Mouse (Mus musculus): ENCODE measurements around the gene C130026I21Rik.
"Not testable (repeated sequence)": the region's sequence is repeated elsewhere in the genome, so short reads cannot be mapped to it uniquely, and the experiment has no call there.

Gene C130026I21Rik

DNA sequence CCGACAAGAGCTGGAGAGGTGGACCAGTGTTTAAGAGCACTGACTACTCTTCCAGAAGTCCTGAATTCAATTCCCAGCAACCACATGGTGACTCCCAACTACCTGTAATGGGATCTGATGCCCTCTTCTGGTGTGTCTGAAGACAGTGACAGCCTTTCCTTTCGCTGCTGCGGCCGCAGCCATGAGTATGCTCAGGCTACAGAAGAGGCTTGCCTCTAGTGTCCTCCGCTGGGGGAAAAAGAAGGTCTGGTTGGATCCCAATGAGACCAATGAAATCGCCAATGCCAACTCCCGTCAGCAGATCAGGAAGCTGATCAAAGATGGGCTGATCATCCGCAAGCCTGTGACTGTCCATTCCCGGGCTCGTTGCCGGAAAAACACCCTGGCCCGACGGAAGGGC lies 258.4 kb downstream of the C130026I21Rik start:
- not testable (repeated sequence) for DNase-seq

DNA sequence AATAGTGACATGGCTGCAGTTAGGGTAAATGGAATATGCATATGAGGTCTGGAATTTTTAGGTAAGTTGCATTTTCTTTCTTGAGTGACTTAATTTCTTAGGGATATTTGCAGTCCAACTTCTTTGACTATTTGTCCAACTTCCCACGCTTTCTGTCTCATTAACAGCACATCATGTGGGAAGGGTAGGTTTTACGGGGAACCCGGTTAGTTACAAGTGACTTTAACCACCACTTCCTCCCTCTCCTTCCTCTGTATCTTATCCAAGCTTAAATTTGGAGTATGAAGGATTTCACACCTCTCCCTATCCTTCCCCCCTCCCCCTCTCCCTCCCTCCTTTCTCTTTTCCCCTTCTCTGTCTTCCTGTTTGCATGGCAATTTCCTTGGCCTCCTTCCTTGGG lies 259.4 kb downstream of the C130026I21Rik start:
- not testable (repeated sequence) for DNase-seq

GRCm38 (mm10) chr1:85007737-85008136 lies 262.6 kb downstream of the C130026I21Rik start:
- DNase-seq: not testable (repeated sequence)

- not testable (repeated sequence) for DNase-seq
Measured at GRCm38 (mm10) chr1:84999241-84999640, 271.1 kb downstream of the C130026I21Rik start.

DNA sequence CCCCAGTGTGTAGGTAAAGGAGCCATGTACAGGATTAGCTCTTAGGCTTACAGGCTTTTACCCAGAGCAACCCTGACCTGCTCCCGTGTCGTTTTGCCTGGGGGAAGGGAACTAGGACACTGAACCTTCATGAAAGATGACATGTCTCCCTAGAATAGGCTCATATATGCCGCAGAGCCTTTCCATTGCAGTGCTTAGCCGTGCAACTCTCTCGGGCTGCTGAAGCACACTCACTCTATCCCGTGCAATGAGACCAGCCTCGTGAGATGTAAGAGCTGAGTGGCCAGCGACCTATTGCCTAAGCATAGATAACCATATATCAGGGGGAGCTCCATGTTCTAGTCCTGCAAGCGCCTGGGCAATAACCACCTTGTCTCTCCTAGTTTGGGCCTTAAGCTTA lies 274.1 kb downstream of the C130026I21Rik start:
- not testable (repeated sequence) for DNase-seq

GRCm38 (mm10) chr1:84994461-84994860 lies 275.9 kb downstream of the C130026I21Rik start:
- not testable (repeated sequence) for DNase-seq

DNA sequence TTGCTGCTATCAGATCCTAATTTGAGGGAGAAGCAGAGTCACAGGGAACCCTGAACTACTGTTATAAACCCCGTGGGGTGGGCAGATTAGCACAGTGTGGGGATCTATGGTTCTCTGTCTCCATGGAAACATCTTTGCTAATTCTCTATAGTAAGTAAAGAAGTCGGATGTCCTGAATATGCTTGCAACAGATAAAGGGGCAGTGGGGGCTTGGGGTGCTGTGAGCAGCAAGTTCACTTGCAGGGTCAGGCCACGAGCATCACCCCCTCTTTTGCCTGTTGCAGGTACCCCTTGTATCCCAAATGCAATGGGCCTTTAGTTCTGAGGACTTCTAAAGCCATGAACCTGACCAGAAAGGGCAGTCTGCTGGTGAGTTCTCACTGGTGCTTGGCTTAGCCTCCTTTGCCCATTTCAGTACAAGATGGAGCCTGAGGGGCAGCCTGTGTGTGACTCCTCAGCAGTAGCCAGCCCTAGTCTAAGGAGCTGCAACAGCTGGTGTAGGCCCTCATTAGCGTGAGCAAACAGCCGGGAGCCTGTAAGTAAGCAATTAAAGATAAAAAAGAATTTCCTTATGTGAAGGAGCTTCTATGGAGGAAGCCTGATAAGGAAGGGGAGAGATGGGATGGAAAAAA lies 276.6 kb downstream of the C130026I21Rik start:
- not testable (repeated sequence) for DNase-seq

GRCm38 (mm10) chr1:84993235-84993634 lies 277.1 kb downstream of the C130026I21Rik start:
- not testable (repeated sequence) for DNase-seq

DNA sequence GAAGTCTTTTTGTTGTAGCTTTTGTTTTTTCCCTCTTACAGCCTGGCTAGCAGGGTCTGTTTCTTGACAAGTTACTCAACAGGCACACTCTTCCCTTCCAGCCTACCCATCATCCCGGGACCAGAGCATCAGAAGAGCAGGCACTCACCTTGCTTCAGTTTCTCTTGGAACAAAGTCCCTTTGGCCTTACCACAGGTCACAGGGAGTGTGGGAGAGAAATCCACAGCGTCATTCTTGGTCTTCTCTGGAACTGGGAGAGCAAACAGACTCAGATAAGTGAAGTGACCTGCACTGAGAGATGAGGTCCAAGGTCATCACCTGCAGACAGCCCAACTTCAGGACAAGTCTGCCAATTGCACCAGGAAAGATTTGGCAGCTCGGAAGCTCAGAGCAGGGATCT lies 277.5 kb downstream of the C130026I21Rik start:
- DNase-seq: not testable (repeated sequence)

DNA sequence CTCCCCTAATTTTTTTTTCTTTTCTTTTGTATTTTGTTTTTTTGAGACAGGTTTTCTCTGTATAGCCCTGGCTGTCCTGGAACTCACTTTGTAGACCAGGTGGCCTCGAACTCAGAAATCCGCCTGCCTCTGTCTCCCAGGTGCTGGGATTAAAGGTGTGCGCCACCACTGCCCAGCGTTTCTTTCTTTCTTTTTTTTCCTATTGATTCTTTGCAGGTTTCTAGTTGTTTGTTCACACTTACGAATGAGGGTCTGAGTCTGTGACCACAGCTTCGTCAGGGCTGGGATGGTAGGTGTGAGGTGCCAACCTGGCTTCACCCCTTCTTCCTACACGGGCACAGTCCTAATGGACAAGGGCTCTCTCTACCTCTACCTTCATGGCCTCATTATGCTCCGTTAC lies 281.3 kb downstream of the C130026I21Rik start:
- DNase-seq: not testable (repeated sequence)

- not testable (repeated sequence) for DNase-seq
Measured at GRCm38 (mm10) chr1:84987729-84988128, 282.6 kb downstream of the C130026I21Rik start.

GRCm38 (mm10) chr1:84961779-84962178 lies 308.6 kb downstream of the C130026I21Rik start:
- DNase-seq: not testable (repeated sequence)

DNA sequence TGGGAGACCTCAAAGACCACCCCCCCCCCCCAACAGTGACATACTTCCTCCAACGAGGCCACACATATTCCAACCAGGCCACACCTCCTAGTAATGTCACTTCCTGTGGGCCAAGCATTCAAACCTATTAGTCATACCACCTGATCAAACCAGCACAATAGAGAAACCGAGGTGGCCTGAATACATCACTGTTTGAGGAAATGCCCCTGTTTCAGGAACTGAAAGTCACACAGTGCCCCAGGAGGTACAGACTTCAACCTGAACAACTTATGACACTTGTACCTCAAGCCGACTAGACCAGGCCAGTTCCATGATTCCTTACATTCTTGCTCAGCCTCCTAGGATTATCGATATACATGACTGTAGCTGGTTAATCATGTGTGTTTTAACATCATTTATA lies 312.7 kb downstream of the C130026I21Rik start:
- DNase-seq: not testable (repeated sequence)

- not testable (repeated sequence) for DNase-seq
Measured at GRCm38 (mm10) chr1:84956771-84957170, 313.6 kb downstream of the C130026I21Rik start.

GRCm38 (mm10) chr1:84952456-84953181 lies 317.7 kb downstream of the C130026I21Rik start:
- DNase-seq: no peak

GRCm38 (mm10) chr1:84951566-84951965 lies 318.8 kb downstream of the C130026I21Rik start:
- no peak for DNase-seq

DNA sequence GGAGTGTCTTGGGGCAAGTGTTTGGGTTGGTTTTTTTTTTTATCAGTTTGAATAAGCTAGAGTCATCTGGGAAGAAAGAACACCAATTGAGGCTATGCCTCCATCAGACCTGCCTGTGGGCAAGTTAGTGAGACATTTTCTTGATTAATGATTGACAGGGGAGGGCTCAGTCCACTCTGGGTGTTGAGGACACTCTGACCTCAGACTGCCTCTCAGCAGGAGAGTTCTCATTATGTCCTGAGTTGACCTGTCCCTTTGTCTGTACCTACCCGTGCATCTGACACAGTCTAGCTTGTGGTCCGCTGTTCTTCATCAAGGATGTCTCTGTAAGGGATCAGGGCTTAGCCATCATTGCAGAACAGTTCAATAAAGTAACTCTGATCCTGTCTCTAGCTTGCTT lies 323.0 kb downstream of the C130026I21Rik start:
- DNase-seq: no peak

GRCm38 (mm10) chr1:84945950-84946349 lies 324.4 kb downstream of the C130026I21Rik start:
- no peak for DNase-seq

DNA sequence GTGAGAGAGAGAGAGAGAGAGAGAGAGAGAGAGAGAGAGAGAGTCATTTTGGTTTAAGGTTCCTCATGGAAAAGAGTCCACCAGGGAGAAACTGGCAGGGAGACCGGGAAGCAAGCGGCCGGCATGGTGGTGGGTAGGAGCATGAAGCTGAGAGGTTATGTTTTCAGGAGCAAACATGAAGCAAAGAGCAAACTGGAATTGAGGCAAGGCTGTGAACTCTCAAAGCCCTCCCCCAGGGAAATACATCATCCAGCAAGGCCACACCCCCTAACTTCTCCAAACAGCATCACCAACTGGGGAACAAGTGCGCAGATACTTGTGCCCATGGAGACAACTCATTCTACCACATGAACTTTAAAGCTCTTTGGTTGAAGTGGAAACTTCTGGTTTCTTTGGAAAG lies 326.8 kb downstream of the C130026I21Rik start:
- DNase-seq: no peak
